ENCODE assay signal across 12 mouse cellular contexts in the genomic region with DNA sequence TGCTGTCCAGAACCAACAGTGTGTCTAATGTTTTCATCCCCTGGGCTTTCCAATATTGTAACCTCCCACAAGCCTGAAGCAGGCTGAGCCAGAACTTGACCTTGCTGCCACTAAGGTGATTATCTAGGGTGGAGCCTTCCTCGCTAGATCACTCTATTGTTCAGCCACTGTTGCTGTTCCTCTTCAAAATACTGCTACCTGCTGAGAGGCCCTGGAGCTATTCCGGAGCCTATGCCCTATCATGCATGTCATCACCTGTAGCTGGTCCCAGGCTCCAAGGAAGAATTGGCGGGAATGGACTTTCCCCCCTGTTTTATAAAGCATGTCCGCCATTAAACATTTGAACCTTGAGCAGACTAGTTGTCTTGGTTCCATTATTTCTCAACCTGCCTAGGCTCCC. TPM values are rescaled to one million over a fixed set of nuclear protein-coding genes. Genes with fewer than 3 reads are reported as not detected.
DNase-seq lines count a peak whose midpoint lies in the region; TF ChIP-seq lines count a peak whose summit lies in the region.
"Not testable (repeated sequence)": the region's sequence is repeated elsewhere in the genome, so short reads cannot be mapped to it uniquely, and the experiment has no call there.
"Had no signal": no experiment of that assay in that cellular context is flagged by ENCODE, and none has a peak within 500 bp of the region (broad histone marks: within the 10 kb centered on the region; RNA-seq: fewer than 3 reads in every experiment).

No protein-coding gene starts in this region.

- DNase-seq in ES-CJ7 (ENCODE audit: low read depth, low spot score) (peak; percentile 53), R1 (ENCODE audit: low read depth, low spot score) (peak; percentile 63), ZHBTc4 (ENCODE audit: low read depth, low spot score) (peak; percentile 68)

- peak overlapping the region; percentile 44 for H3K4me2 ChIP-seq in myocyte (ENCODE audit: low read depth)

- H3K79me2 ChIP-seq in myocyte (ENCODE audit: control insufficient read depth, insufficient read depth), result not testable (repeated sequence)

- not testable (repeated sequence) for H3K4me3 ChIP-seq in myocyte

- H3K36me3 ChIP-seq in myocyte (ENCODE audit: control insufficient read depth, insufficient read depth), result not testable (repeated sequence)

- H3K27me3 ChIP-seq in myocyte (ENCODE audit: control insufficient read depth, insufficient read depth, insufficient read length), result not testable (repeated sequence)

- not testable (repeated sequence) for H3ac ChIP-seq in myocyte (ENCODE audit: control insufficient read depth, insufficient read length)

- not testable (repeated sequence) for TF ChIP-seq POLR2A in myocyte (IDR thresholded peaks at IDR 0.05; ENCODE audit: insufficient read length, low read depth)

RNA-seq across cellular contexts. Expression of a gene that starts 7.8 kb away (rescaled TPM):
- not detected for polyA plus RNA-seq in myocyte (2012; fragmentation: generic; extraction: Trizol)
- polyA plus RNA-seq: activated CD4-positive, CD25-positive, alpha-beta regulatory T cell, adult 4 months; adrenal gland, adult 2 months; brain, embryonic 14.5 days; C2C12; CD4-positive, CD25-positive, alpha-beta regulatory T cell, adult 4 months; cerebellum, adult 2 months; G1E; Patski had no signal

RNA-seq across cellular contexts. Expression of a gene that starts 27.4 kb away (rescaled TPM):
- polyA plus RNA-seq in myocyte (2012; fragmentation: generic; extraction: Trizol), result 0.02 TPM
- polyA plus RNA-seq: activated CD4-positive, CD25-positive, alpha-beta regulatory T cell, adult 4 months; adrenal gland, adult 2 months; G1E had no signal

RNA-seq across cellular contexts. Expression of a gene that starts 27.8 kb away (rescaled TPM):
- polyA plus RNA-seq in myocyte (2012; fragmentation: generic; extraction: Trizol), result not detected
- polyA plus RNA-seq: activated CD4-positive, CD25-positive, alpha-beta regulatory T cell, adult 4 months; adrenal gland, adult 2 months; brain, embryonic 14.5 days; C2C12; CD4-positive, CD25-positive, alpha-beta regulatory T cell, adult 4 months; cerebellum, adult 2 months; G1E; Patski had no signal

RNA-seq across cellular contexts. Expression of a gene that starts 38.6 kb away (rescaled TPM):
- polyA plus RNA-seq in myocyte (2012; fragmentation: generic; extraction: Trizol), result not detected
- polyA plus RNA-seq: adrenal gland, adult 2 months; brain, embryonic 14.5 days; C2C12; CD4-positive, CD25-positive, alpha-beta regulatory T cell, adult 4 months; cerebellum, adult 2 months; G1E; Patski had no signal

RNA-seq across cellular contexts. Expression of a gene that starts 48.7 kb away (rescaled TPM):
- not detected for polyA plus RNA-seq in myocyte (2012; fragmentation: generic; extraction: Trizol)
- polyA plus RNA-seq: activated CD4-positive, CD25-positive, alpha-beta regulatory T cell, adult 4 months; adrenal gland, adult 2 months; brain, embryonic 14.5 days; C2C12; cerebellum, adult 2 months; G1E; Patski had no signal
